Mouse (Mus musculus): ENCODE results near the gene 4930578C19Rik. TPM values are rescaled to one million over a fixed set of nuclear protein-coding genes. Genes with fewer than 3 reads are reported as not detected.

4930578C19Rik gene
- polyA plus RNA-seq (2014; fragmentation: Nextera tagmentation; extraction: Ambion mirVana) = 0.43 and 0.65 TPM in 2 replicates

DNA sequence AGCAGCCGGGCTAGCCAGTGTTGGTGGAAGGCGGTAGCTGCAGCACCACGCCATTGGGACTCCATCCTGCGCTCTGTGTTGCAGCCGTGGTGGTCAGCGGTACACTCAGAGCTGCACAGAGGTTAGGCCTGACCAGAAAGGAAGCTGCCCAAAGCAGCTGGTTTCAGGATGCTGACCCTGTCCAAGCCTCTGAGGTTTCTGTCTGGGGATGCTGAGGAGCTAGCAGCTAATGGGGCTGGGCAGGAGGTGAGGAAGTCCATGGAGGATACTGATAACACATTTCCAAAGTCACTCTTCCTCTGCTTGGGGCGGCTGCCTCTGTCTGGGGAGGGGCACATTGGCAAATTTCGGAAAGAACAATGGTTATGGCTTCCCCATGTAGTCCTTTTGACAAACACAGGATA, at the start of gene 4930578C19Rik:
4930578C19Rik (minus strand) TSS at position 200 of the 404 bp plus-strand sequence.
- no peak for ATAC-seq (ENCODE audit: low FRiP score, low TSS enrichment)
- no peaks in the 10 kb centered on the region for H3K36me3 ChIP-seq (ENCODE audit: control insufficient read depth, insufficient read depth, low read length)
- no peaks in the 10 kb centered on the region for H3K4me1 ChIP-seq (ENCODE audit: control insufficient read depth, insufficient read depth, low read length)
- 87% methylated on average over 8 of the region's 8 CpGs for WGBS
- no peak within 1 kb of the TSS for H3K4me2 ChIP-seq (replicated peaks; ENCODE audit: low read depth, low read length)
- H3K9ac ChIP-seq (ENCODE audit: low read depth, low read length) = no peak within 1 kb of the TSS
- H3K4me3 ChIP-seq (ENCODE audit: low read length) = no peak within 1 kb of the TSS
- H3K9me3 ChIP-seq (ENCODE audit: control insufficient read depth, low read length) = no peaks in the 10 kb centered on the region
- no peaks in the 10 kb centered on the region for H3K27me3 ChIP-seq (ENCODE audit: control insufficient read depth, insufficient read depth, low read length)
- no peak within 1 kb of the TSS for H3K27ac ChIP-seq (ENCODE audit: low read depth, low read length)

DNA sequence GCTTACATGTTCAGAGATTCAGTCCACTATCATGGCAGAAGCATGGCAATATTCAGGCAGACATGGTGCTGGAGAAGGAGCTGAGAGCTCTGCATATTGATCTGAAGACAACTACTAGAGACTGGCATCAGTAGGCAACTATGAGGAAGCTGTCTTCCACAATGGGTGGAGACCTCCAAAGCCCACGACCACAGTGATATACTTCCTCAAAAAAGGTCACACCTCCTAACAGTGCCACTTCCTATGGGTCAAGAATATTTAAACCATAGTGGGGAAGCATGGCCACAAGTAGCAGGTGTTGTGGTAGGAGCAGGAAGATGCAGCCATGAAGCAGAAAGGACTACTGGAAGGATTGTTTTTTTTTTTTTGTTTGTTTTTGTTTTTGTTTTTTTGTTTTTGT, 6.5 kb upstream of the 4930578C19Rik start:
- no peak overlapping the region for H3K27ac ChIP-seq (ENCODE audit: low read depth, low read length)
- H3K27me3 ChIP-seq (ENCODE audit: control insufficient read depth, insufficient read depth, low read length) = no peaks in the 10 kb centered on the region
- WGBS = 56% methylated on average over 1 of the region's 1 CpGs
- H3K4me1 ChIP-seq (ENCODE audit: control insufficient read depth, insufficient read depth, low read length) = no peaks in the 10 kb centered on the region
- no peak overlapping the region for H3K4me2 ChIP-seq (replicated peaks; ENCODE audit: low read depth, low read length)
- no peak for ATAC-seq (ENCODE audit: low FRiP score, low TSS enrichment)
- no peaks in the 10 kb centered on the region for H3K9me3 ChIP-seq (ENCODE audit: control insufficient read depth, low read length)
- H3K4me3 ChIP-seq (ENCODE audit: low read length) = no peak overlapping the region
- no peaks in the 10 kb centered on the region for H3K36me3 ChIP-seq (ENCODE audit: control insufficient read depth, insufficient read depth, low read length)
- no peak overlapping the region for H3K9ac ChIP-seq (ENCODE audit: low read depth, low read length)

DNA sequence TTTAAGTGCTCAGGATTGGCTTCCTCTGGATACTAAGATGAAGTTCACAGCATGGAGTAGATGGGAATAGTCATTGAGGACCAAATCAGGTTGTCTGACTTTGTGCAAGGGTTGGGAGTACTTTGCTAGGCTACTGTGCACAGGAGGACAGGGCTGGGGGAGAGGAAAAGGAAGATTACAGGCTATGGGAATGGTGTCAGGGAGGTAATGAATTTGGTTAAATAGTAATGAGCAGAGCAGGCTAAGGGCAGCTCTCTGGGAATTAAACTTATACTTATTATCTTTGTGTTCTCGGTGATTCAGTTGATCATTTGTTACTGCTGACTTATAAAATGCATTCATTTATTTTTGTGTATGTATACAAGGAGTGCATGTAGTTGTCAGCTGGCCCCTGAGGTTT, 1.7 kb upstream of the 4930578C19Rik start:
- no peak for ATAC-seq (ENCODE audit: low FRiP score, low TSS enrichment)
- H3K4me3 ChIP-seq (ENCODE audit: low read length) = no peak overlapping the region
- no peaks in the 10 kb centered on the region for H3K9me3 ChIP-seq (ENCODE audit: control insufficient read depth, low read length)
- 86% methylated on average over 1 of the region's 1 CpGs for WGBS
- no peaks in the 10 kb centered on the region for H3K4me1 ChIP-seq (ENCODE audit: control insufficient read depth, insufficient read depth, low read length)
- H3K36me3 ChIP-seq (ENCODE audit: control insufficient read depth, insufficient read depth, low read length) = no peaks in the 10 kb centered on the region
- H3K27ac ChIP-seq (ENCODE audit: low read depth, low read length) = no peak overlapping the region
- no peak overlapping the region for H3K9ac ChIP-seq (ENCODE audit: low read depth, low read length)
- no peaks in the 10 kb centered on the region for H3K27me3 ChIP-seq (ENCODE audit: control insufficient read depth, insufficient read depth, low read length)
- H3K4me2 ChIP-seq (replicated peaks; ENCODE audit: low read depth, low read length) = no peak overlapping the region

DNA sequence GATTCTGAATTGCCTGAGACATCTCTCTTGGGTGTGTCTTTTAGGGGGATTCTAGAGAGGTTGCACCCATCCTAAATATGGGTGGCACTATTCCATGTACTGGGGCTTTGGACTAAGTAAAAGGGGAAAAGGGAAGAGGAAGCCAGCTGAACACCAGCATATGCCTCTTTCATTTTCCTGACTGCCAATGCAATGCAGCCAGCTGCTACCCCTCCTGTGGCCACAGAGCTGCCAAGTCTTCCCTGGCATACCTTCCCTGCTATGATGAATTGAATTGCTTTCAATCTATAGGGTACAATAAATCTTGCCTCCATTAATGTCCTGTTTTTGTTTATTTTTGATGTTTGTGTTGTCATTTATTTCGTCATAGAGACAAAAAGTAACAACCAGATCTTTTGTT, 9.6 kb downstream of the 4930578C19Rik start:
- WGBS = 43% methylated on average over 1 of the region's 1 CpGs

DNA sequence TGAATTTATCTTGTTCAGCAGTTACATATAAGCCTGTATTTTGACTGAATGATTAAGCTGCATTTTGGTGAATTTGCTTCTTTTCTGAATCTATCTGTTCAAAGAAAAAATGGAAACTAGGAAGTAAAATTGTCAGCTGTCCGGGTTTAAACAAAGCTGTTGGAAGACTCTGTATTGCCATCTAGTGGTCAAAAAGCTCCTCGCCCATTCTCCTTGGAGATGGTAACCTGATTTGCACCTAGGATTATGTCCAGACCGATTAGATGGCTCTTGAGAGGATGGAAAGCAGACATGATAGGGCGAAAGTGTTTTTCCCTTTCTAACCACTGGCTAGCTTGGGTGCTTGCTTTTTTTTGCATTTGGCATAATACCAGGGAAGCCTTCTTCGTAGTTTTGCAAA, 19.1 kb downstream of the 4930578C19Rik start:
- Histone ChIP-seq H3K27me3 (ENCODE audit: control insufficient read depth, insufficient read depth, low read length) (no peaks in the 10 kb centered on the region), H3K9ac (ENCODE audit: low read depth, low read length) (no peak overlapping the region), H3K27ac (ENCODE audit: low read depth, low read length) (no peak overlapping the region), H3K4me2 (replicated peaks; ENCODE audit: low read depth, low read length) (no peak overlapping the region), H3K4me1 (ENCODE audit: control insufficient read depth, insufficient read depth, low read length) (no peaks in the 10 kb centered on the region), H3K9me3 (ENCODE audit: control insufficient read depth, low read length) (no peaks in the 10 kb centered on the region), H3K4me3 (ENCODE audit: low read length) (no peak overlapping the region), H3K36me3 (ENCODE audit: control insufficient read depth, insufficient read depth, low read length) (no peaks in the 10 kb centered on the region)
- ATAC-seq (ENCODE audit: low FRiP score, low TSS enrichment) = no peak
- 33% methylated on average over 5 of the region's 5 CpGs for WGBS

More for the DNA sequence above, 9.6 kb downstream of the 4930578C19Rik start:
- Histone ChIP-seq H3K27me3 (ENCODE audit: control insufficient read depth, insufficient read depth, low read length) (no peaks in the 10 kb centered on the region), H3K4me3 (ENCODE audit: low read length) (no peak overlapping the region), H3K36me3 (ENCODE audit: control insufficient read depth, insufficient read depth, low read length) (no peaks in the 10 kb centered on the region), H3K9ac (ENCODE audit: low read depth, low read length) (no peak overlapping the region), H3K27ac (ENCODE audit: low read depth, low read length) (no peak overlapping the region), H3K9me3 (ENCODE audit: control insufficient read depth, low read length) (no peaks in the 10 kb centered on the region), H3K4me2 (replicated peaks; ENCODE audit: low read depth, low read length) (no peak overlapping the region), H3K4me1 (ENCODE audit: control insufficient read depth, insufficient read depth, low read length) (no peaks in the 10 kb centered on the region)
- ATAC-seq (ENCODE audit: low FRiP score, low TSS enrichment) = no peak

DNA sequence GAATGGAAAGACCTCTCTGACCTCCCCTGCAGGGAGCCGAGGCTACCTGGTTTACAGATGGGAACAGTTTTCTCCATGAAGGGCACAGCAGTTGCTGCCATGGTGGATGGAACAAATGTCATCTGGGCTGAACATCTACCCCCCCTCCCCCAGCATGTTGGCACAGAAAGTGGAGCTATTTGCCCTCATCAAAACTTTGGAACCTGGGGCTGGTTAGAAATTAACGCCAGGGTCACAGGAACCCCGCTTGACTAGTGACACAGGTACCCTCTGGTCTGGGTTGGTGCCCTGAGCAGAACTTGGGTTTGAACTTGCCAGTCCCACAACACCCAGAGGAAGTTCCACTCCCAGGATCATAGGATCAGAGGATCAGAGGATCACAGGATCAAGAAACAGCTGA, 35.7 kb downstream of the 4930578C19Rik start:
- H3K27ac ChIP-seq (ENCODE audit: low read depth, low read length) = no peak overlapping the region
- H3K9me3 ChIP-seq (ENCODE audit: control insufficient read depth, low read length) = no peaks in the 10 kb centered on the region
- H3K4me1 ChIP-seq (ENCODE audit: control insufficient read depth, insufficient read depth, low read length) = no peaks in the 10 kb centered on the region
- no peak overlapping the region for H3K9ac ChIP-seq (ENCODE audit: low read depth, low read length)
- no peak overlapping the region for H3K4me2 ChIP-seq (replicated peaks; ENCODE audit: low read depth, low read length)
- no peaks in the 10 kb centered on the region for H3K36me3 ChIP-seq (ENCODE audit: control insufficient read depth, insufficient read depth, low read length)
- no peak overlapping the region for H3K4me3 ChIP-seq (ENCODE audit: low read length)
- H3K27me3 ChIP-seq (ENCODE audit: control insufficient read depth, insufficient read depth, low read length) = no peaks in the 10 kb centered on the region
- 82% methylated on average over 3 of the region's 3 CpGs for WGBS
- no peak for ATAC-seq (ENCODE audit: low FRiP score, low TSS enrichment)

DNA sequence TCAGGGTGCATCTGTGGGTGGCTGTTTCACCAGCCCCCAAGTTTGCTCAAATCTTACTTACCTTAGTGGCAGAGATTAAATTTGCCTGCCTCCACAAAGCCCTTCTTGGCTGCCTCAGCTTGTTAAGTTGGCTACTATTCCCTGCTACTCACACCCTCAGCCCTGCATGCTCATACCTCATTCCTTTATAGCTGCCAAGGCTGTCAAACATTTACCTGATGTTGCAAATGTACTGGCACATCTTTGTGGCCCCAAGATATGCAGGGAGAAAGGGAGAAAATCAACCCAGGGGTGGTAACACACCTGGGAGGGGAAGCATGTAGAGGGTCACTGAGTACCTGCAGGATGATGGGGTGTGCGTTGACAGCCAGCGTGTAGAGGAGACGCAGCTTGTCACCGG, 38.0 kb downstream of the 4930578C19Rik start:
- no peak overlapping the region for H3K27ac ChIP-seq (ENCODE audit: low read depth, low read length)
- H3K9me3 ChIP-seq (ENCODE audit: control insufficient read depth, low read length) = no peaks in the 10 kb centered on the region
- H3K4me3 ChIP-seq (ENCODE audit: low read length) = no peak overlapping the region
- no peak overlapping the region for H3K9ac ChIP-seq (ENCODE audit: low read depth, low read length)
- no peak for ATAC-seq (ENCODE audit: low FRiP score, low TSS enrichment)
- no peaks in the 10 kb centered on the region for H3K27me3 ChIP-seq (ENCODE audit: control insufficient read depth, insufficient read depth, low read length)
- 96% methylated on average over 4 of the region's 4 CpGs for WGBS
- no peaks in the 10 kb centered on the region for H3K4me1 ChIP-seq (ENCODE audit: control insufficient read depth, insufficient read depth, low read length)
- no peak overlapping the region for H3K4me2 ChIP-seq (replicated peaks; ENCODE audit: low read depth, low read length)
- no peaks in the 10 kb centered on the region for H3K36me3 ChIP-seq (ENCODE audit: control insufficient read depth, insufficient read depth, low read length)

DNA sequence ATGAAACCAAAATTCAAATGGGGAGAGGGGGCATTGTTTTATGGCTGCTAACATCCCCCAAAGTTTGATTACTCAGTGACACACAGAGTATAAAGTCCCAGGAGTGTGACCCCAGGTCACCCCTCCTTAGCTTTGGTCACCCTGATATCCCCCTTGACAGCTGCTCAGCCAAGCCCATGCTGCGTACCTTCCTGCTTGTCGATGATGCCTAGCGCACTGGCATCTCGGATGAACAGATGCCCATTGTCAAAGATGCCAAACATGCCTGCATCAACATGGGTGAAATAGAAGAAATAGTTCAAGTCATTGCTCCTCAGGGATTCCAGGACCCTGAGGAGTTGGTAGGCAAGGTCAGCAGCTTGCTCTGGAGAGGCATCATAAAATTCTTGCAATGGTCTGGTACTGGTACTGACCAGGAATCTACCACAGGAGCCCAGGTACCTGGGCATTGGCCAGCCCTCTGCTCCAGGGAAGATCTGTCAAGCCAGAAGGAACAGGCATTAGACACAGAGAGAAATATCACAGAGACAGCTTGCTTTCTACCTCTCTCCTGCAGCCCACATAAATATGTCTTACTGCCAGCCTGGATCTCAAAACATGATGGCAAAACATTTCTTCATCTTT, 40.9 kb downstream of the 4930578C19Rik start:
- no peaks in the 10 kb centered on the region for H3K9me3 ChIP-seq (ENCODE audit: control insufficient read depth, low read length)
- 85% methylated on average over 4 of the region's 4 CpGs for WGBS
- no peaks in the 10 kb centered on the region for H3K36me3 ChIP-seq (ENCODE audit: control insufficient read depth, insufficient read depth, low read length)
- H3K27ac ChIP-seq (ENCODE audit: low read depth, low read length) = no peak overlapping the region
- H3K4me2 ChIP-seq (replicated peaks; ENCODE audit: low read depth, low read length) = no peak overlapping the region
- H3K4me3 ChIP-seq (ENCODE audit: low read length) = no peak overlapping the region
- ATAC-seq (ENCODE audit: low FRiP score, low TSS enrichment) = no peak
- no peaks in the 10 kb centered on the region for H3K4me1 ChIP-seq (ENCODE audit: control insufficient read depth, insufficient read depth, low read length)
- H3K27me3 ChIP-seq (ENCODE audit: control insufficient read depth, insufficient read depth, low read length) = no peaks in the 10 kb centered on the region
- no peak overlapping the region for H3K9ac ChIP-seq (ENCODE audit: low read depth, low read length)

DNA sequence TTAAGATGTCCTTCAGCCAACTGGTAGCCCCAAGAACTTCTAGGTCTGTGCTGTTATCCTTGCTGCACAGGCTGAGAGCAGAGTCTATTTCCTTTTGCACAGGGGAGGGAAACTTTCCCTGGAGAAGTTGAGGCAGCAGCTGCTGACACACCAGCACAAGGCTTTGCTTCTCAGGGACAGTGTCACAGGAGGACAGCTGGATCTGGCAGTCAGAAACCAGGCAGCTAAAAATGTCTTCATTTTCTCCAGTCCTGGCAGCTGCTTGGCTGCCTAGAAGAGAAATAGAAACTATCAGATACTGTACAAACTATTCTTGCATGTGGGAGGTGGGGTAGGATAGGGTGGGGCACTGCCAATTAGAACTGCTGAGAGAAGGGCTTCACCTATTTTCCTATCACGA, 42.2 kb downstream of the 4930578C19Rik start:
- no peaks in the 10 kb centered on the region for H3K27me3 ChIP-seq (ENCODE audit: control insufficient read depth, insufficient read depth, low read length)
- no peak overlapping the region for H3K4me2 ChIP-seq (replicated peaks; ENCODE audit: low read depth, low read length)
- no peak overlapping the region for H3K9ac ChIP-seq (ENCODE audit: low read depth, low read length)
- 33% methylated on average over 1 of the region's 1 CpGs for WGBS
- no peaks in the 10 kb centered on the region for H3K4me1 ChIP-seq (ENCODE audit: control insufficient read depth, insufficient read depth, low read length)
- no peak overlapping the region for H3K4me3 ChIP-seq (ENCODE audit: low read length)
- H3K27ac ChIP-seq (ENCODE audit: low read depth, low read length) = no peak overlapping the region
- H3K36me3 ChIP-seq (ENCODE audit: control insufficient read depth, insufficient read depth, low read length) = no peaks in the 10 kb centered on the region
- no peak for ATAC-seq (ENCODE audit: low FRiP score, low TSS enrichment)
- no peaks in the 10 kb centered on the region for H3K9me3 ChIP-seq (ENCODE audit: control insufficient read depth, low read length)

Measured in kidney, embryonic 14.5 days (tissue).